Mouse (Mus musculus) liver, embryonic 11.5 days (tissue): ENCODE results near the gene Mrps27. TPM values are rescaled to one million over a fixed set of nuclear protein-coding genes. Genes with fewer than 3 reads are reported as not detected.

Experiments
- ATAC-seq: fragments of 200-750 bp; cut with Nextera tagmentation; replicated peaks from 2 replicates; pipeline ENCODE4 v1.8.0; 2017; ENCODE audit warnings: moderate number of reproducible peaks, mild to moderate bottlenecking, moderate TSS enrichment, moderate library complexity; ENCODE audit not compliant: low FRiP score
- DNase-seq: peaks from one replicate; pipeline ENCODE4 v3.0.0-alpha.2; 2017; ENCODE audit warnings: low spot score
- H3K27ac ChIP-seq: fragments of 300-500 bp; sonication (generic); 2 replicates; pipeline ENCODE4 v1.5.1; 2014; ENCODE audit warnings: mild to moderate bottlenecking, low read depth, low read length, control low read depth
- H3K27me3 ChIP-seq: fragments of 300-500 bp; sonication (generic); replicated peaks from 2 replicates; pipeline ENCODE4 v1.6.1; 2014; ENCODE audit warnings: low read length, mixed read lengths; ENCODE audit not compliant: control insufficient read depth, insufficient read depth
- H3K36me3 ChIP-seq: fragments of 300-500 bp; sonication (generic); 2 replicates; pipeline ENCODE4 v1.6.1; 2014; ENCODE audit warnings: mild to moderate bottlenecking, low read length, moderate library complexity, mixed read lengths; ENCODE audit not compliant: control insufficient read depth, insufficient read depth
- H3K4me1 ChIP-seq: fragments of 300-500 bp; sonication (generic); replicated peaks from 2 replicates; pipeline ENCODE4 v1.6.1; 2014; ENCODE audit warnings: low read length, mixed read lengths; ENCODE audit not compliant: control insufficient read depth, insufficient read depth
- H3K4me2 ChIP-seq: fragments of 300-500 bp; sonication (generic); 2 replicates; pipeline ENCODE4 v1.6.1; 2014; ENCODE audit warnings: mild to moderate bottlenecking, control low read depth, moderate library complexity
- H3K4me3 ChIP-seq: fragments of 300-500 bp; sonication (generic); 2 replicates; pipeline ENCODE4 v1.5.1; 2014; ENCODE audit warnings: low read depth, low read length, control low read depth
- H3K9ac ChIP-seq: fragments of 300-500 bp; sonication (generic); 2 replicates; pipeline ENCODE4 v1.6.1; 2014; ENCODE audit warnings: low read depth, low read length, control low read depth
- H3K9me3 ChIP-seq: fragments of 300-500 bp; sonication (generic); 2 replicates; pipeline ENCODE4 v1.6.1; 2016; ENCODE audit warnings: low read length, inconsistent platforms, mixed read lengths; ENCODE audit not compliant: control insufficient read depth
- WGBS: fragments of 180-500 bp; shearing (Covaris S2); extraction: QIAGEN DNeasy Blood & Tissue Kit; methylation state at CpG from one replicate; pipeline ENCODE4 v1.1.7; 2014; 5-methylcytosine and 5-hydroxymethylcytosine counted together
- polyA plus RNA-seq: library from polyadenylated mRNA; unstranded; fragments of >200 nt; fragmentation: Nextera tagmentation; extraction: Ambion mirVana; gene quantifications from 2 replicates; pipeline ENCODE4 v1.2.1, GENCODE M21; 2014

Mrps27 gene
- polyA plus RNA-seq, 1 experiment from 2014 or later, result 67.4 TPM

DNA sequence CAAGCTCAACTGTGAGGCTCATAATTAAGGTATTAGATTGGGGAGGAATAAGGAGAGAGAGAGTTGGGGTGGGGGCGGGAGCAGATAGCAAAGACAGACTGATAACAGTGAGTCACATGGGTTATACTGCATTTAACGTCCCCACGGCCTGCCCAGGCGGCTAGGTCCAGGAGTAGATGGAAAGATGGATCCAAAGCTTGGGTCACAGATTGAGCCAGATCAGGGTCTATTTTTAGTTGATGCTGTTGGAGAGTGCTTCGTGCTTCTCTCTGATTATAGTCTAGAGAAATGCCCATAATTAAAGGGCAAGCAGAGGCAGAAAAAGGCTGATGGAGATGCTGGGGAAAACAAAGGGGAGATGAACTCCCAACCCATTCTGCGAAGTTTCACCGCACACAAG lies 110.4 kb downstream of the Mrps27 start:
- H3K4me1 ChIP-seq, result no peaks in the 10 kb centered on the region
- H3K4me2 ChIP-seq, result no peak overlapping the region
- H3K9me3 ChIP-seq, result no peaks in the 10 kb centered on the region
- H3K9ac ChIP-seq, result no peak overlapping the region
- H3K27me3 ChIP-seq, result no peaks in the 10 kb centered on the region
- no peak for DNase-seq
- no peak for ATAC-seq
- H3K36me3 ChIP-seq, result no peaks in the 10 kb centered on the region
- H3K4me3 ChIP-seq, result no peak overlapping the region
- no peak overlapping the region for H3K27ac ChIP-seq
- 81% methylated on average over 7 of the region's 7 CpGs for WGBS

DNA sequence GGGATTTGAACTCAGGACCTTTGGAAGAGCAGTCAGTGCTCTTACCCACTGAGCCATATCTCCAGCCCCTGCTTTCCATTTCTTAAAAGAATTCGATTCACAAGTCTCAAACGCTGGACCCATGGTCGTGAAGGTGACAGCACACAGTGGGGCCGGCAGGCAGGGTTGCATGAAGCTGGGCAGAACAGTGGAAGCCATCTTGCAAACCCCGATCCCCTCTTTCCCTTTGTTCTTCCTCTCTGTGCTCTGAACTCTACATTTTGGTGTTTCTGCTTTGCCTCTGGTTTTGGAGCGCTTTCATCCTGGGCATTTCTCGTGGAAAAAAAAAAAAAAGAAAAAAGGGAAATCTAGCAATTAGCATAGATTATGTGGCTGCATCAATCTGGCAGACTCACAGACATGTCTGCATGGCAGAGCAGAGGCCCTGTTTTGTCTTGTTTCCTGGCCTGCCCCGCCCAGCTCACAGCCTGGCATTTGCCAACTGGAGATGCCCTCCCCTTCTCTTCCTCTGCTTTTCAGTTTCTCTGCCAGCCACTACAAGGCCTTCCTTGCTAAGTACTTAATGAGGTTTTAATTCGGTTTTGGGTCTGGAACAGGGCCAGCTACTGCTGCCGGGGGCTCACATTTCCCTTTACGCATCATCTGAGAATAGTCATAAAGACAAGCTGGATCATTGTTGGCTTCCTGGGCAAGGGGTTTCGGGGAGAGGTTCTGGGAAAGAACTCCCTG lies 114.2 kb downstream of the Mrps27 start:
- H3K4me2 ChIP-seq, result no peak overlapping the region

DNA sequence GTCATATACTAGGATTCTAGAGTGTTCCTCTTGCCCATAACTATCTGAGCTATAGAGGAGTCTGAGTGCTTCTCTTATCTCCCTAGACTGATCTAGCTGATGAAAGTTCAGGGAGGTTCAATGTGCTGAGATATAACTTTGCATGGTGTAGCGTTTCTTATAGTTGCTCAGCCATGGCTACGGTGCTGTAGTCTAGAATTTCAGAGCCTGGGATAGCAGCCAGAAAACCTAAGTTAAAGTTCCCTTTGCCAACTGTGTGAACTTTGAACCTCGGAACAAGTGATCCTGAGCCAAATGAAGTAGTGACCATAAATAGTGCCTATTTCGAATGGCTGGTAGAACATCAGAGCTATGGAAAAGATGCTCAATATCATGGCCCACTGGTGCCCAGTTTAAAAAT lies 115.0 kb downstream of the Mrps27 start:
- WGBS, result 87% methylated on average over 4 of the region's 4 CpGs
- DNase-seq, result no peak
- Histone ChIP-seq H3K27me3 (no peaks in the 10 kb centered on the region), H3K9ac (no peak overlapping the region), H3K36me3 (no peaks in the 10 kb centered on the region), H3K27ac (no peak overlapping the region), H3K4me1 (no peaks in the 10 kb centered on the region), H3K4me2 (no peak overlapping the region), H3K9me3 (no peaks in the 10 kb centered on the region), H3K4me3 (no peak overlapping the region)
- no peak for ATAC-seq

More for the DNA sequence above, 114.2 kb downstream of the Mrps27 start:
- H3K4me3 ChIP-seq, result no peak overlapping the region
- 79% methylated on average over 12 of the region's 12 CpGs for WGBS
- H3K9me3 ChIP-seq, result no peaks in the 10 kb centered on the region
- H3K27me3 ChIP-seq, result no peaks in the 10 kb centered on the region
- H3K9ac ChIP-seq, result no peak overlapping the region
- no peaks in the 10 kb centered on the region for H3K36me3 ChIP-seq
- DNase-seq (no peak), ATAC-seq (no peak)
- no peaks in the 10 kb centered on the region for H3K4me1 ChIP-seq
- no peak overlapping the region for H3K27ac ChIP-seq

DNA sequence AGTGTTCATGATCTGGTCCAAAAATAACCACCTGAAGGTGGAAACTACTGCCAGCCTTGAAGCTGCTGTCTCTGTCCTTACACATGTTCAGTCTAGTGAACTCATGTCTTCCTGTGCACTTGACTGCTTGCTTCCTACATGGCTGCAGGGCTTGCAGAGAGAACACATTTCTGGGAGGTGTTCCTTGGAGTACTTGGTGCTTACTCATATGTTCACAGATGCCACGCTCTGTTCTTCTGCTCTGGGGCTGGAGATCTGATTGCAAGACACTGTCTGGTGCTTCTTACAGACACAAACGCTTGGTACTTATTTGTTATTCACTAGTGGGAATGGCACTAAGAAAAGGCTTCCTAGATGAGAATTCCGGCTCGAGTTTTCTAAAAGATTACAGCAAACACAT lies 117.3 kb downstream of the Mrps27 start:
- DNase-seq (no peak), ATAC-seq (no peak)
- Histone ChIP-seq H3K36me3 (no peaks in the 10 kb centered on the region), H3K9me3 (no peaks in the 10 kb centered on the region), H3K9ac (no peak overlapping the region), H3K4me2 (no peak overlapping the region), H3K4me1 (no peaks in the 10 kb centered on the region), H3K27me3 (no peaks in the 10 kb centered on the region), H3K27ac (no peak overlapping the region), H3K4me3 (no peak overlapping the region)
- WGBS, result 84% methylated on average over 4 of the region's 4 CpGs

DNA sequence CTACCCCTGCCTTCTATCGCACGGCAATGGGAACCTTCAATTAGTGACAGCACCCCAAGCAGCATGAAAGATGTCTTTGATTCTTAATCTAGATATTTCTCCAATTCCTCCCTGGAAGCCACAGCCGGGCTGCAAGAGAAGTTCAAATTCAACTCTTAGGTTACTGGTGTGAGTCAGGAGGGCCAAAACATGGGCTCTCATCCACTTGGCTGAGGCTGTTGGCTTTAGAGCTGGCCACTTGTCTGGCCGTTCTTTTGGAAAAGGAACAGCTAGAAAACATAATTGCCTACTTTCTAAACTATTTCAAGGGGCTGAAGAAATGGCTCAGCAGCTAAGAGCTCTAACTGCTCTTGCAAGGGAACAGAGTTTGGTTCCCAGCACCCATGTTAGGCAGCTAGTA lies 120.0 kb downstream of the Mrps27 start:
- no peaks in the 10 kb centered on the region for H3K36me3 ChIP-seq
- 77% methylated on average over 4 of the region's 4 CpGs for WGBS
- no peak overlapping the region for H3K4me3 ChIP-seq
- DNase-seq (no peak), ATAC-seq (no peak)
- H3K9me3 ChIP-seq, result no peaks in the 10 kb centered on the region
- no peaks in the 10 kb centered on the region for H3K27me3 ChIP-seq
- H3K4me2 ChIP-seq, result no peak overlapping the region
- H3K9ac ChIP-seq, result no peak overlapping the region
- no peaks in the 10 kb centered on the region for H3K4me1 ChIP-seq
- H3K27ac ChIP-seq, result no peak overlapping the region

Other genes with a start within 250 kb of the Mrps27 start
- 0.51 and 0.69 TPM in 2 replicates for gene Zfp366, start 160.0 kb upstream of the Mrps27 start, polyA plus RNA-seq
- 73.1 and 76.6 TPM in 2 replicates for gene Ptcd2, start 81 bp upstream of the Mrps27 start, polyA plus RNA-seq
- 32.6 and 39.6 TPM in 2 replicates for gene Map1b, start 171.8 kb downstream of the Mrps27 start, polyA plus RNA-seq